Mouse (Mus musculus): Measurements from ENCODE around the gene Ccdc170. TPM values are rescaled to one million over a fixed set of nuclear protein-coding genes. Genes with fewer than 3 reads are reported as not detected.
"Not testable (repeated sequence)": the region's sequence is repeated elsewhere in the genome, so short reads cannot be mapped to it uniquely, and the experiment has no call there.

The Ccdc170 gene
- total and polyA plus RNA-seq, 3 experiments = 0.12 to 1.1 (median 0.40) TPM

- no peak for DNase-seq
Measured at GRCm38 (mm10) chr10:4599591-4599990, 117.3 kb downstream of the Ccdc170 start.

- DNase-seq = no peak
Measured at GRCm38 (mm10) chr10:4600796-4601474, 118.6 kb downstream of the Ccdc170 start.

GRCm38 (mm10) chr10:4601612-4602011, 119.3 kb downstream of the Ccdc170 start:
- not testable (repeated sequence) for DNase-seq

GRCm38 (mm10) chr10:4602466-4602865, 120.2 kb downstream of the Ccdc170 start:
- no peak for DNase-seq

- peak; percentile 19 for DNase-seq
Measured at GRCm38 (mm10) chr10:4604527-4605209, 122.4 kb downstream of the Ccdc170 start.

GRCm38 (mm10) chr10:4610234-4610633, 127.9 kb downstream of the Ccdc170 start:
- DNase-seq = no peak

GRCm38 (mm10) chr10:4611386-4612155, 129.3 kb downstream of the Ccdc170 start, which contains the start of gene Esr1:
Gene Esr1 (plus strand): TSS chr10:4611593.
- peak; percentile 54 for DNase-seq

Other genes starting within 250 kb of the Ccdc170 start
- gene Akap12, start 216.1 kb upstream of the Ccdc170 start, total RNA-seq (2021) = 10 to 100 TPM; 17.1 to 21.8 TPM
- 1.6 and 1.9 TPM in 2 replicates for gene Akap12, start 216.1 kb upstream of the Ccdc170 start, polyA plus RNA-seq (2012; rRNA removed)
- gene Zbtb2, start 94.4 kb upstream of the Ccdc170 start, total RNA-seq (2021) = 10 to 100 TPM in 1 of 2 experiments, 1 to 10 TPM in 1; 8.3 to 13.7 TPM
- gene Zbtb2, start 94.4 kb upstream of the Ccdc170 start, polyA plus RNA-seq (2012; rRNA removed) = 5.2 and 6.3 TPM in 2 replicates
- 10 to 100 TPM; 42.8 to 54.3 TPM for gene Rmnd1, start 50.1 kb upstream of the Ccdc170 start, total RNA-seq (2021)
- 25.2 and 39.5 TPM in 2 replicates for gene Rmnd1, start 50.1 kb upstream of the Ccdc170 start, polyA plus RNA-seq (2012; rRNA removed)
- 10 to 100 TPM; 12.6 to 16.1 TPM for gene Armt1, start 50.0 kb upstream of the Ccdc170 start, total RNA-seq (2021)
- 2.3 and 4.8 TPM in 2 replicates for gene Armt1, start 50.0 kb upstream of the Ccdc170 start, polyA plus RNA-seq (2012; rRNA removed)
- gene Esr1, start 129.1 kb downstream of the Ccdc170 start, total RNA-seq (2021) = 10 to 100 TPM; 17.3 to 31.9 TPM
- 15.3 and 22.1 TPM in 2 replicates for gene Esr1, start 129.1 kb downstream of the Ccdc170 start, polyA plus RNA-seq (2012; rRNA removed)

Data from adrenal gland, adult 2 months (tissue).